Mouse (Mus musculus) lung, postnatal 25 days (tissue): ENCODE measurements around the gene Rai14.
A peak's percentile ranks its signal among the peaks of the same experiment; 100 is the strongest.

Experiments used
- DNase-seq: peaks from one replicate; pipeline ENCODE4 v3.0.0; 2022; ENCODE audit warnings: low spot score

Gene Rai14

DNA sequence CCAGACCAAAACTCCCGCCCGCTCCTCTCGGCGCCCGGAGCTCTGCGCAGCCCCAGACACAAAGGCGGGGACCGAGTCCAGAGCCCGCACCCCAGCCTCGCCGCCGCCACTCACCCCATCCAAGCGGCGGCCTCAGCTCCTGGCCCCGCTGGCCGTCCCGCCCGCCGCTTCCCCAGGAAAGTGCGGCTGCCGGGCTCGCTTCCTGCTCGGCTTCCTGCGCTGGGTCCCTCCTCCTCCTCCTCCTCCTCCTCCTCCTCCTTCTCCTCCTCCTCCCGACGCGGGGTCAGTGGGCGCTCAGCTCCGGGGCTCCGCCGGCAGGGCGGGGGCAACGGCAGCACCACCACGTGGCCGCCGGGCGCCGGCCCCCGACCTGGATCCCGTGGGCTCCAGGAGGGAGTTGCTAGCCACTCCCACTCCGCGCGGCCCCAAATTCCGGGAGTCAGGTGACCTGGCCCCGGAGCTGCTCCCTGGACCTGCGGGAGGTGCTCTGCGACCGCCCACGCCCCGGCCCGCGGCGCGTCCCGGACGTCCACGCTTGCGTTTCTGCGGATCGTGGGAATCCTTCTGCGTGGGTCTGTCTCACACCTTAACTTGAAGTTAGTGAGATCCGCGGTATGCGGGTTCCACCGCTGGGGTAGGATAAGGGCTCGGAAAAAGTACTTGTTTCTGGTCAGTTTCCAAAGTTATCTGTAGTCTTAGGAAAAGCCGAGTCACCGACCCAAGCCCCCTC is at the start of gene Rai14:
Rai14 (minus strand) TSS at position 216 of the 730 bp plus-strand sequence.
- DNase-seq = peak; percentile 92

- DNase-seq = no peak
Observed at GRCm38 (mm10) chr15:10761441-10761840, 47.0 kb upstream of the Rai14 start.

DNA sequence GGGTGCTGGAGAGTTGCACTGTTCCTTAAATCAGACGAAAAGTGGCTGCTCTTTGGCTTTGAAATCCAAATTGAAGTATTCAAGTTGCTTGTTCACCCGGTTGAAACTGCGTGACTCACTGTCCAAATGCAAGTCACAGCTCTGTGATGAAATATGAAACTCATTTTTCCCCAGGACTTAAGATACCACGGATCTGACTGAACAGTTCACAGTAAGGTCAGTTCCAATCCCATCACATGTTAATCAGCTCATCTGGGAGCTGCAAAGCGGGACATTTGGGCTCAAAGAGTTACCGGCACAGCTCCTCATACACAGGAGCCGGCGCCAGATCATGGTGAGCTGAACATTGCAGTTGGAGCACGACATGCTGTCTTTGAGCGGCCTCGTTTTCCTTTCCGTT is 45.6 kb upstream of the Rai14 start:
- DNase-seq = peak; percentile 60

DNA sequence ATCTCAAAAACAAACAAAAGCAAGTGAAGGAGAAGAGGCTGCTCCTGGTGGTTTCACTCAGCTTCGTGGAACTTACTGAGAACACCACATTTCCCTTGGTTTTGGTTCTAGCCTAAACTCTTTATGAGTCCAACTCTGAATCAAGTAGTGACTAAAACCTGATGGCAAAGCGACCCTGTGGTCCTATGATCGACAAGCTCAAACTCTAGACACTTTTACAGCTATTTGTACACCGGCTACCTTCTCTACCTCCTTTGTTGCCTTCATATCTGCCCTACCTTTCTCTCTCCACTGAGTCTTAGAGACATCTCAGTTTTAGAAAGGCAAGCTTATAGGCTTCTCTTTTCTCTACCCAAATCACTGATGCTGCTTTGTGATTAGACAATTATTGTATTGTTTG is 45.0 kb upstream of the Rai14 start:
- no peak for DNase-seq

GRCm38 (mm10) chr15:10758808-10759207 is 44.4 kb upstream of the Rai14 start:
- no peak for DNase-seq

DNA sequence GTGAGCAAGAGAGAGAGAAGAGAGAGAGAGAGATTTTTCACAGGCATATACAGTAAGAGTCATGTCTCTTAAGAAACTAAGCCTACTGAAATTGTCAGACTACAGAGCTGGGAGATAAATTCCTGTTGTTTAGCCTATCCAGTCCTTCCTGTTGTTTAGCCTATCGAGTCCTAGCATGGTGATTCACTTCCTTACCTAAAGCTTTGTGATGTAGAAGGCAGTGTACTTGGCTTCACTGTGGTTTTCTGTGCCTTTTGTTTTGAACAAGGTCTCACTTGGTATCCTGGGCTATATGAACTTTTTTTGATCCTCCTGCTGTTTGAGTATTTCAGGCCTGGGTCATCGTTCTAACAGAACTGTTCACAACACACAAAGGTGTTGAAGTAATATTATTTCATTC is 36.7 kb upstream of the Rai14 start:
- DNase-seq = no peak

DNA sequence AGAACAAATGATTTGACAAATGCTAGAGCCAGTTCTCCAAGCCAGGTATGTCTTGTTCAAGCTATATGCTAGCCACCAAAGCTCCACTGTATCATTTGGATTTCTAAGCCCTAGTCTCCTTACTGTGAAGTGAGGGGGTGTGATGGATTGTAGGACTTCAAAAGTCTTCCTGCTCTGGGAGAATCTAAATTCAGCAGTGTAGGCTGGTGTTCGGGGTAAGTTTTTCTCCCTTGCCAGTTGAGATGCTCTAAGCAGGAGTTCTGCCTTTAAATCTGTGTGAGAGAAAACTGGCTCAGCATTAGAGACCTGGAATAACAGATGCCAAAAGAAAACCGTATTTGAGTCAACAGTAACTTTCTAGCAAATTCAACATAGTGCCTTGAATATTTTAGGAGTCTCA is 35.9 kb upstream of the Rai14 start:
- no peak for DNase-seq

GRCm38 (mm10) chr15:10749678-10750077 is 35.3 kb upstream of the Rai14 start:
- no peak for DNase-seq

- no peak for DNase-seq
Observed at GRCm38 (mm10) chr15:10747638-10748037, 33.2 kb upstream of the Rai14 start.

DNA sequence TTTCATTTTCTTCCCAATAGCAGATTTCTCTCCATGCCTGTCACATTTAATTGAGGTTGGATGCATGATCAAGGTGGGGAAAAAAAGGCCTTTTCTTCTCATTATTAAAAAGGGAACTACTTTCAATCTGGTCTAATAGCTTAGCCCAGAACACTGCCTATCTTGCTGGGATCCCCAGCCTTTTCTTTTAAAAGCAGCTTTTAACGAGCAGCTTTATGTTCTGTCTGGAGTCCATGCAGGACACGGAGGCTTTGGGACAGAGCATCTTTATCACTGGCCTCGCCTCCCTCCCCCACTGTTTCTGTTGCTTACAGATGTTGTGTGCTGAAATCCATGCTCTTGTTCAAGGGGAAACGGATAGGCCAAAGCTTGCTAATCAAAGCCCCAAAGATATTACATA is 32.8 kb upstream of the Rai14 start:
- no peak for DNase-seq

DNA sequence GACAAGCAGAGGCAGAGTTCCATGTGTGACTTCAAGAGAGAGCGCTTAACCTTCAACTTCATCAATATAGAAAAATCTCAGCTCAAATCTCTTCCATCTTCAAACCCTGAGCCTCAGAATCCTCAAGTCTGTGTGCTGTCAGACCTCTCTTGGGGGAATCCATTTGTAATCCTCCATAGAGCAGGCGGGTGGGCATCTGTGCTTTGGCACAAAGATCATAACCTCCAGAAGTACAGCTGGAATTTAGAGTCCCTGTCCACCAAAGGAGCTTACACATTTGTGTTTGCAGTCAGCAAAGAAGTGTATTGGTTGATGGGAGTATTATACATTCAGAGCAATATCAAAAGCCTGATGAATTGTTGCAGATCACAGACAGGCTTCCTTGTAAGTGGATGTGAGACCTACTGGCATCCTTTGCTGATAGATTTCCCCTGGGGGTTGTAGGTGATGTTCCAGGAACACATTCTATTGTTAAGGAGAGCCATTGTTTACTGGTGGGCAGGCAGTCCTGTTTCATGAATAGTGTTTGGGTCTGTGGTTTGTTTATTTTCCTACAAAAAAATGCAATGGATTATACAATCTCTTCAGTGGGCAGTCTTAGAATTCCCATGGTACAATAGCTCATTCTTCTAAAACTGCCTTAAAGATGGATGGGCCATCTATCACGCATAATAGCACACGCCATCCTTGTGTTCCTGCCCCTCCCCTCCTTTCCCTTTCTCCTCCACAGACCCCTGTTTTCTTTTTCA is 32.1 kb upstream of the Rai14 start:
- no peak for DNase-seq

DNA sequence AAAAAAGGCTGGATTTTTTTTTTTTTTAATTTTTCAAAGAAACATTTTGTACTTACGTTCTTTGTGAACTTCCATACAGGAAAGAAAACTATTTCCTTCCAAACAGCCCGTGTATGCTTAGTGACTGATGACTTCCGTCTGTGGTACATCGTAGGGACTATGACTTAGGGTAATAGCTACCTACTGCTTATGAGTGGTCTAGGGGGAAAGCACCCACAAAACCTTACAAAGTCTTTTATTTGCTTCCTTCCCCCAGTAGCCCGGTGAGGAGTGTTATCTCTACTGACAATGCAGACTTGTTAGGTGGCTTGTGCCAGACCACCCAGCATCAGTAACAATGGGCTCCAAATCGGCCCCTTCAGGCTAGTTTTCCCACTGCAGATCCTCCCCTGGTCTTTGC is 28.0 kb upstream of the Rai14 start:
- DNase-seq = no peak

DNA sequence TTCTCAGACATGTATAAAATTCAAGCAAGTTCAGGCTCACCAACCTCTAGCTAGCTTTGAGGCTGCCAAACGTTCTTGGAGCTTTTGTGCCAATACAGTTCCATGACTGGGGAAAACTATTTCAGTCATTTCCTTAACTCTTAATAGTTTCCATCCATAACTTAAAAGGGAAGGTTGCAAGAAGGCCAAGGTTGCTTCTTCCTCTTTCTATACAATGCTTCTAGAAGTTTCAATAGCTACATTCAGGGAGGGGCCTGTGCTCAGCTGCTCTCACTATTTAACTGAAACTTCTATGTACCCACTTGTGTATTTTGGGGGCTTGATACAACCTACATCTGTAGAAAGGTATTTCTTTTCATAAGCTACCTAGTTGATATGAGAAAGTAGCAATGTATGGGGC is 24.9 kb upstream of the Rai14 start:
- DNase-seq = no peak

GRCm38 (mm10) chr15:10738354-10739142 is 24.1 kb upstream of the Rai14 start:
- peak; percentile 61 for DNase-seq

DNA sequence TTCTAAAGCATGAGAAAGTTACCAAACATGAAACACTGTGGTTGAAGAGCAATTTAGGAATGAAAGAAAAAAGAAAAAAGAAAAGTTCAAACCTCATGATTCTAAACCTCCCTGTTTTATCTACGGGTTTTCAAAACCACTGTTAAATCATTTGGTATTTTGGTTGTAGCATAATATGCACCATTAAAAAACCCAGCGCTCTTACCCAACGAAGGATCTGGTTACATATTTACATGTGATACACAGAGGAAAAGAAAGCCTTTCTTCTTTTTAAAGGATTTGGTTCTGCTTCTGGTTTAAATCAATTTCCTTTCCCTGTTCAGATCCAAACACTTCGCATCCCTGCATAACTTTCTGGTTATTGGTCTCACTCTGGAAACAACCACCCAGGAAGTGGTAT is 21.5 kb upstream of the Rai14 start:
- DNase-seq = no peak

- no peak for DNase-seq
Observed at GRCm38 (mm10) chr15:10735216-10735615, 20.8 kb upstream of the Rai14 start.

- DNase-seq = no peak
Observed at GRCm38 (mm10) chr15:10731398-10731797, 17.0 kb upstream of the Rai14 start.

DNA sequence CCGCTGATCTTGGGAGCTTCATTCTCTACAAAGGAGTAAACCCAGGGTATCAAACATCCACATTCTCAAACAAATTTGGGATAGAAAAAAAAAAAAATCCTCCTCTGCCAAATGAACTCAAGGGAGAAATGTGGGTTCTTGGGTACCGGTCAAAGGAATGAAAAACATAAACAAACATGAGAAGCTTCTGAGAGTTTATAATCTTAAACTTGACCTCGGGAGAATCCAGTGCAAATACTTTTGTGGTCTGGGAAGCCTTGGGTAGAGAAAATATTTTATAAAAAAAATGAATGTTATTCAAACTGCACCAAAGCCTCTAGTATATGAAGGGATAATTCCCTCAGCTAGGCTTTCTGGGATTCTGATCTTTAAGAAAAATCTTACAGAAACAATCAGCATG is 11.8 kb upstream of the Rai14 start:
- no peak for DNase-seq

DNA sequence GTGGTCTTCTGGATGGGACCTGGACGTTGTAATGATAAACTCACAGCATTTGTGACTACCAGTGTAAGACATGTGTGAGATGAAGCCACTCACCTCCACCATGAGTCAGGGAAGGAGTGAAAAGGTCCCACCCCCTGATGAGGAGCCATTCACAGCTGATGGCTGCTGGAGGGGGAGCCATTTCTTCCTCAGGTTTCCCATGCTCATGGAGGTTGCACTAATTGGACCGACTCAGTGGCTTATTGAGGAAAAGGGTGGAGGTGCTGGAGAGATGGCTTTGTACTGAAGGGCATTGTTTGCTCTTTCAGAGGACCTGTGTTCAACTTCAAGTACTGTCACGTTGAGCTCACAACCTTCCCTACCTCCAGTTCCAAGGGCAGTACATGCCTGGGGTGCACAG is 10.4 kb upstream of the Rai14 start:
- DNase-seq = no peak

GRCm38 (mm10) chr15:10723507-10723906 is 9.1 kb upstream of the Rai14 start:
- no peak for DNase-seq

- no peak for DNase-seq
Observed at GRCm38 (mm10) chr15:10722629-10723339, 8.4 kb upstream of the Rai14 start.

DNA sequence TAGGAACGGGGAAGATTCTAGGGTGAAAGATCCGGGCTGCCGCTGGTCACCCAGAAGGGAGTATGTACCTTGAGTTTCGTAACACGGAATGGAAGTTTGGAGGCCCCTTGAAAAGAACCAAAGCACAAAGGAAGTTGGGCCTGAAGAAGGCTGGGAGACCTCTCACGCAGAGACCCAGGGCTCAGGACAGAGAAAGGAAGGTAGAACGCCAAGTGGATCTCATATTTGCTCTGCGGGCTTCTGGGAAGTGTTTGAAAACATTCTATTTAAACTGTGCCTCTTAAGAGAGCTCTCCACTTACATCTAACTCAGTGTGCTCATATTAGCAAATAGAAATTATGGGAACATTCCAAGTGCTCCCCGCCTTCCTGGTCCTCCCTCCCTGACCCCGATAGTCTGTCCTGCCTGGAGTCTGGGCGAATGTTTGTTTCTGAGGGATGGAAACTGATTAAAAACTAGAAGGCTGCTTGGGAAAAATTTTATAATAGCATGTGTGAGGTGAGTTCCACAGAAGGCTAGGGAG is 6.9 kb upstream of the Rai14 start:
- DNase-seq = peak; percentile 88
